Mouse (Mus musculus): ENCODE measurements around the gene Chchd10.
"Not testable (repeated sequence)": the region's sequence is repeated elsewhere in the genome, so short reads cannot be mapped to it uniquely, and the experiment has no call there.

Gene Chchd10

GRCm38 (mm10) chr10:75932891-75933290, at the start of gene Chchd10:
Gene Chchd10, plus strand, starts transcription at chr10:75933130.
- DNase-seq (ENCODE audit: low read depth): no peak

- DNase-seq (ENCODE audit: low read depth): peak; percentile 80
Measured at GRCm38 (mm10) chr10:75883232-75883552, 49.7 kb upstream of the Chchd10 start.

GRCm38 (mm10) chr10:75884742-75885141, 48.2 kb upstream of the Chchd10 start:
- DNase-seq (ENCODE audit: low read depth): no peak

- not testable (repeated sequence) for DNase-seq (ENCODE audit: low read depth)
Measured at GRCm38 (mm10) chr10:75887504-75887903, 45.4 kb upstream of the Chchd10 start.

GRCm38 (mm10) chr10:75889406-75890153, 43.4 kb upstream of the Chchd10 start:
- DNase-seq (ENCODE audit: low read depth): no peak

- peak; percentile 99 for DNase-seq (ENCODE audit: low read depth)
Measured at GRCm38 (mm10) chr10:75893089-75893750, 39.7 kb upstream of the Chchd10 start, which contains the start of gene Derl3. Gene Derl3, plus strand, starts transcription at chr10:75893413.

GRCm38 (mm10) chr10:75894601-75895000, 38.3 kb upstream of the Chchd10 start:
- DNase-seq (ENCODE audit: low read depth): no peak

GRCm38 (mm10) chr10:75895730-75896129, 37.2 kb upstream of the Chchd10 start:
- peak; percentile 64 for DNase-seq (ENCODE audit: low read depth)

- DNase-seq (ENCODE audit: low read depth): no peak
Measured at GRCm38 (mm10) chr10:75896208-75896607, 36.7 kb upstream of the Chchd10 start.

- peak; percentile 69 for DNase-seq (ENCODE audit: low read depth)
Measured at GRCm38 (mm10) chr10:75897373-75897772, 35.6 kb upstream of the Chchd10 start.

- no peak for DNase-seq (ENCODE audit: low read depth)
Measured at GRCm38 (mm10) chr10:75898039-75898564, 34.8 kb upstream of the Chchd10 start.

- no peak for DNase-seq (ENCODE audit: low read depth)
Measured at GRCm38 (mm10) chr10:75898846-75899245, 34.1 kb upstream of the Chchd10 start.

- DNase-seq (ENCODE audit: low read depth): no peak
Measured at GRCm38 (mm10) chr10:75904391-75904790, 28.5 kb upstream of the Chchd10 start.

- no peak for DNase-seq (ENCODE audit: low read depth)
Measured at GRCm38 (mm10) chr10:75906882-75907281, 26.0 kb upstream of the Chchd10 start.

- DNase-seq (ENCODE audit: low read depth): no peak
Measured at GRCm38 (mm10) chr10:75910698-75911097, 22.2 kb upstream of the Chchd10 start.

- DNase-seq (ENCODE audit: low read depth): no peak
Measured at GRCm38 (mm10) chr10:75913013-75913589, 19.8 kb upstream of the Chchd10 start.

GRCm38 (mm10) chr10:75915557-75915956, 17.4 kb upstream of the Chchd10 start:
- no peak for DNase-seq (ENCODE audit: low read depth)

- DNase-seq (ENCODE audit: low read depth): no peak
Measured at GRCm38 (mm10) chr10:75916840-75917239, 16.1 kb upstream of the Chchd10 start.

- DNase-seq (ENCODE audit: low read depth): no peak
Measured at GRCm38 (mm10) chr10:75919026-75919425, 13.9 kb upstream of the Chchd10 start.

- DNase-seq (ENCODE audit: low read depth): peak; percentile 97
Measured at GRCm38 (mm10) chr10:75921026-75921725, 11.8 kb upstream of the Chchd10 start, which contains the start of gene Smarcb1. Gene Smarcb1, minus strand, starts transcription at chr10:75921617.

GRCm38 (mm10) chr10:75921726-75922560, 11.0 kb upstream of the Chchd10 start:
- DNase-seq (ENCODE audit: low read depth): no peak
